Mouse (Mus musculus): ENCODE results near the gene C730034F03Rik. TPM values are rescaled to one million over a fixed set of nuclear protein-coding genes. Genes with fewer than 3 reads are reported as not detected.
A peak's percentile ranks its signal among the peaks of the same experiment; 100 is the strongest.

The C730034F03Rik gene
- total RNA-seq, 2 experiments from 2014 or later, result 3.6 to 5.5 TPM

DNA sequence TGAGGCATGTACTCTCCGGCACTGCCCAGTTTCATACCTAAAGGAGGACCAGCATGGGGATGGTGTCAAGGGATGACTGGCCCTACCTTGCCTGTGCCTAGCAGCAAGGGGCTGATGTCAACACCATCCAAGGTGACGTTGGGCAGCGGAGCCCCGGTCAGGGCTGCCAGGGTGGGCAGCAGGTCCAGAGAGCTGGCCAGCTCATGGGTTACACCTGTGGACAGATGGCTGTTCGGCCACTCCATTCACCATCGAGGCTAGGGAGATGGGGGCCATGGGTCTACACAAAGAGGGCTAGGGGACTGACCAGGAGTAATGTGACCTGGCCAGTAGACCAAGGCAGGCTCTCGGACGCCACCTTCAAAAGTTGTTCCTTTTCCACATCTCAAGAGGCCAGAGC lies 44.5 kb downstream of the C730034F03Rik start:
- no peak for ATAC-seq (replicated peaks; ENCODE audit: poor library complexity)

DNA sequence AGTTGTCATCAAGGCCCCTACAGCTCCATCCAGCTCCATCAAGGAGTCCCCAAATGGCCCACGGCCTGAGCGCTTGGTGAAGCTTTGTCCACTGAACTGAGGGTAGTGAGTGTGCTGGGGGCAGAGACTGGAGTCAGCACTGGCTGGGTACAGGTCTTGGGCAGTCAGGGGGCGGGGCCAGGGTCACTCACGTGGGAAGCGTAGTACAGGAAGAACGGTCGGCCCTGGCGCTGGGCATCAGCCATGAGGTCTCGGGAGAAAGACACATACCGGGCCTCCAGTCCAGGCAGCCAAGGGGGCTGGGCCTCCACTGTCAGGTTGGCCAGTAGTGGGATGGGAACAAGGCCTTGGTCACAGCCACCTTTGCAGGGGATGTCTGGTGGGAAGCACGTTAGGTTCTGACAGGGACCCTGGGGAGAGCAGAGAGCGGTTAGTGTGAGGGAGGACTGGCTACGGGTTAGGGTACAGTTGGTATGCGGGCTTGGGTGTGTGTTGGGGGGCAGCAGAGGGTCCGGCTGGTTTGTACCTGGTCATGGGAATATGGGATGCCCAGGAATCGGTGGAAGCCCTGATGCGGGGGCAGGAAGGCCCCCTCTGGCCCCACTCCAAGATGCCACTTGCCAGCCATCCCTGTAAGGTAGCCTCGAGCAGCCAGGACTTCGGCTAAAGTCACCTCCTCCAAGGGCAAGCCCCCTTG lies 45.4 kb downstream of the C730034F03Rik start:
- ATAC-seq (replicated peaks; ENCODE audit: poor library complexity), result no peak

DNA sequence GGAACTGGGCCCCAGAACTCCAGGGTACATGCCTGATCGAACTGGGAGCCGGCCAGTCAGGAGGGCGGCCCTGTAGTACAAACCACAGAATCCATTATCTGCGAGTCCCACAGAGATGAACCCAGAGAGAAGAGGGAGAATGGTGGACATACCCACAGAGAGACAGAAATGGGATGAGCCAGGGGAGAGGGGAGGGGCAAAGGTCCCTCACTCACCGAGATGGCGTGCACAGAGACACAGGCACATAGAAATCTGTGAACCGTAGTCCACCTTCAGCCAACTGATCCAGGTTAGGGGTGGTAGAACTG lies 45.9 kb downstream of the C730034F03Rik start:
- ATAC-seq (replicated peaks; ENCODE audit: poor library complexity), result no peak; the same call in 1 of the 2 replicates

DNA sequence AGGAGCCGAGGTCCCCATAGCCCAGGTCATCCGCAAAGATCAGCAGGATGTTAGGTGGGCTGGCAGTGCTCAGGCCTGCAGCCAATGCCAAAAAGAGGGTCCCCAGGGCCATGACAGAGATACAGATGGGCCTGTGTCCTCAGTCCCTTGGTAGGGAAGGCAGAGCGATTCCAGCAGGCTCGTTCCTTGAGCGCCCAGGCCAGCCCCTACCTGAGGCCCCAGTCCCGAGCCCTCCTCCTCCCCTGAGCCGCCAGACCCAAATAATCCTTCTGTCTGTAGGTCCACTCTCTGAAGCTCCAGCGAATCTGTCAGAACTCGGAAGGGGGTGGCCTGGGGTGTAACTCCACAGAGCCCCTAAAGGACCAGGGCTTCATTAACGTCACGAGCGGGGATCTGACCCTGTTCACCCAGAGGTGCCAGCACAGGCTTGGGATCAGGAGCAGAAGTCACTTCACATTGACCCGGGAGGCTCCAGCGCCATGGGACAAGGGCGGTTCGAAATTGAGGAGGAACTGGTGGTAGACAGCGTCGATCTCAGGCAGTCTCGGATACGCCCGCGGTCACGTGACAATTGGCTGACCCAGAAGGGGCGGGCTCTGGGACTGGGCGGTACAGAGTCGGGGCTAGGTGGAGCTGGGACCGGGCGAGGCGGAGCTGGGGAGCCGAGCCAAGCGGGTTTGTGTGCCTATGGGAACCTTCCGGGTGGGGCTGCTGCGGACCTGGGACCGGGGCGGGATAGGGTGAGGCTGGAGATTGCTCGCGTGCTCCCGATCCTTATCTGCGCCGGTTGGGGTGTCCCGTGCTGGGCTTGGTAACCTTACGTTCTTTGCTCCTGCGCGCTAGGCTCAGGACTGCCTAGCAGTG lies 46.5 kb downstream of the C730034F03Rik start:
- ATAC-seq (replicated peaks; ENCODE audit: poor library complexity), result peak; percentile 91

DNA sequence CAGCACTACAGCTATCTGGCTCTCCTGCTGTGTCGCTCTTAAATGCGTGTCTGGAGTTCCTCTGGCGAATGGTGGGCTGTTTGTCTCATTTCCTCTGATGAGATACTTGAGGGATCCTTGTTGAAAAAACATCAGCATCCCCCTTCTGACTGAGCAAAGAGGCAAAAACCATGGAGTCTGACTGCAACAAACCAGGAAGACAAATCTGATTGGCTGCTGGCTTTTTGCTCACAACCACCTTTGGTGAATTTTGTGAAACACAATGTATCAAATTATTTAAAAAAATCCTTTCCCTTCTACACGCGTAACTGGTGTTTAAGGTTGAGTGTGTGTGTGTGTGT lies 47.1 kb downstream of the C730034F03Rik start:
- ATAC-seq (replicated peaks; ENCODE audit: poor library complexity), result no peak

DNA sequence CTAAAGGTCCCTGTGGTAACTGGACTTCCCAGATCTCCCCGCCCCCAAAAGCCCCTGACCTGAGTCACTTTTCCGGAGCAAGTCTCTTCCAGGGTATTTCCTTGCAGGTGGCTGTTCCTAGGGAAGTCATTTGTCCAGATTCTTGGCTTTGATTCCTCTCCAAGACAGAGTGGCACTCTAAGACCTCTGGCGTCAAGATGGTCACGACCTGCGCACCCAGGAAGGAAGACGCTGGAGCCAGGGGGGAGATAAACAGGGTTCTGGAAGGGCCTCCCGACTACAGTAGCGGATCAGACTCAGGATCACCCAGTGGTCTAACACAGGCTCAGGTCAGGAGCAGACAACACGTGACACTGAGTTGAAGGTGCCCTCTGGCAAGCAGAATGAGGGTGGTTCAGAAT lies 47.7 kb downstream of the C730034F03Rik start, which contains the start of gene Arsa:
TSS of gene Arsa (minus strand) at position 335 of the 401 bp plus-strand sequence.
- ATAC-seq (replicated peaks; ENCODE audit: poor library complexity), result no peak

DNA sequence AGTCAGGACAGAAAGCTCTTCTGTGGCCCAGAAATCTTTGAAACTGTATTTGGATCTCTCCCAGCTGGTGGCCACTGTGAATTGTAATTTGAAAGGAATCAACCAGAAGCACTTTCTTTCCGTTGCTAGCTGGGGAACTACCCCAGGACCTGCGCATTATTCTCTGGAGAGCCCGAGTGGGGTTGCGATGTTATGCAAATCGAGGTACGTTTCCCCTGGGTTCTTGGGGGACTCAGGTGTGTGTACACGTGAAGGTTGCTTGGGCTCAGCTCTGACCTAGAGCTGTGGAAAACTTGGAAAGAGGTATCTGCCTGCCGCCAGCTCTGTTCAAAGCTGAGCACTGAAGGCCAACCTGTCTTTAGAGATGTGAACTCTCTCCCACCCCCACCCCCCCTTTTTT lies 48.4 kb downstream of the C730034F03Rik start:
- no peak for ATAC-seq (replicated peaks; ENCODE audit: poor library complexity)

DNA sequence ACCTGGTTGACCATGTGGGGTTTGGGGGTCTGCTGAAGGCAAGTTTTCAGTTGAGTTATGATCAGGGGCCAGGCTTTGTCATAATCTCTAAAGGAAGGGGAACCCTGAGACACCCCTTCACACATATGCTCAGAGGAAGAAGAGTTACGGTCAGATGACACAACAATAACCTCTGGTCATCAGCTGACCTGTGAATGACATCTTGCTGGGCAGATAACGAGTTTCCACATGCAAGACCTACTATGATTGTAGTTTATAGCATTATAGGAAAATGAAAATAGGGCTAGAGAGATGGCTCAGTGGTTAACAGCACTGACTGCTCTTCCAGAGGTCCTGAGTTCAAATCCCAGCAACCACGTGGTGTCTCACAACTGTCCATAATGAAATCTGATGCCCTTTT lies 49.2 kb downstream of the C730034F03Rik start:
- no peak for ATAC-seq (replicated peaks; ENCODE audit: poor library complexity)

Other genes with a start within 250 kb of the C730034F03Rik start
- gene Plxnb2, start 248.8 kb upstream of the C730034F03Rik start, total RNA-seq (2015), result 12.1 and 12.6 TPM in 2 replicates
- 9.3 and 14.5 TPM in 2 replicates for gene Plxnb2, start 248.8 kb upstream of the C730034F03Rik start, total RNA-seq (2017)
- 1.6 and 2.4 TPM in 2 replicates for gene Dennd6b, start 233.1 kb upstream of the C730034F03Rik start, total RNA-seq (2015)
- gene Dennd6b, start 233.1 kb upstream of the C730034F03Rik start, total RNA-seq (2017), result 1.3 and 2.5 TPM in 2 replicates
- 8.5 and 11.8 TPM in 2 replicates for gene Ppp6r2, start 218.0 kb upstream of the C730034F03Rik start, total RNA-seq (2015)
- 9.8 and 11.2 TPM in 2 replicates for gene Ppp6r2, start 218.0 kb upstream of the C730034F03Rik start, total RNA-seq (2017)
- gene Sbf1, start 114.3 kb upstream of the C730034F03Rik start, total RNA-seq (2015), result 92.1 and 94.9 TPM in 2 replicates
- gene Sbf1, start 114.3 kb upstream of the C730034F03Rik start, total RNA-seq (2017), result 50.0 and 52.1 TPM in 2 replicates
- not detected in 2 replicates for gene Adm2, start 106.9 kb upstream of the C730034F03Rik start, total RNA-seq (2015)
- not detected in 2 replicates for gene Adm2, start 106.9 kb upstream of the C730034F03Rik start, total RNA-seq (2017)
- not detected in 2 replicates for gene Miox, start 95.2 kb upstream of the C730034F03Rik start, total RNA-seq (2015)
- gene Miox, start 95.2 kb upstream of the C730034F03Rik start, total RNA-seq (2017), result not detected in 2 replicates
- gene Lmf2, start 73.9 kb upstream of the C730034F03Rik start, total RNA-seq (2015), result 14.0 and 16.6 TPM in 2 replicates
- 7.4 and 11.7 TPM in 2 replicates for gene Lmf2, start 73.9 kb upstream of the C730034F03Rik start, total RNA-seq (2017)
- gene Ncaph2, start 73.9 kb upstream of the C730034F03Rik start, total RNA-seq (2015), result 82.4 and 115 TPM in 2 replicates
- 96.7 and 97.9 TPM in 2 replicates for gene Ncaph2, start 73.9 kb upstream of the C730034F03Rik start, total RNA-seq (2017)
- 15.9 and 20.6 TPM in 2 replicates for gene Sco2, start 55.7 kb upstream of the C730034F03Rik start, total RNA-seq (2015)
- gene Sco2, start 55.7 kb upstream of the C730034F03Rik start, total RNA-seq (2017), result 14.4 and 14.7 TPM in 2 replicates
- 0.10 and 0.17 TPM in 2 replicates for gene Tymp, start 52.5 kb upstream of the C730034F03Rik start, total RNA-seq (2015)
- gene Tymp, start 52.5 kb upstream of the C730034F03Rik start, total RNA-seq (2017), result 0.42 and 0.71 TPM in 2 replicates
- gene Odf3b, start 50.3 kb upstream of the C730034F03Rik start, total RNA-seq (2015), result 0.90 and 2.7 TPM in 2 replicates
- 1.9 and 3.7 TPM in 2 replicates for gene Odf3b, start 50.3 kb upstream of the C730034F03Rik start, total RNA-seq (2017)
- 0.07 TPM in 1 of 2 replicates, not detected in the other for gene Klhdc7b, start 44.7 kb upstream of the C730034F03Rik start, total RNA-seq (2015)
- under 0.01 TPM in 1 of 2 replicates, not detected in the other for gene Klhdc7b, start 44.7 kb upstream of the C730034F03Rik start, total RNA-seq (2017)
- not detected in 2 replicates for gene Syce3, start 19.1 kb upstream of the C730034F03Rik start, total RNA-seq (2015)
- not detected in 2 replicates for gene Syce3, start 19.1 kb upstream of the C730034F03Rik start, total RNA-seq (2017)
- gene Cpt1b, start 3.7 kb upstream of the C730034F03Rik start, total RNA-seq (2015), result 1.5 and 1.9 TPM in 2 replicates
- 2.3 and 2.5 TPM in 2 replicates for gene Cpt1b, start 3.7 kb upstream of the C730034F03Rik start, total RNA-seq (2017)
- 1.1 TPM in 1 of 2 replicates, not detected in the other for gene Gm44502, start 107 bp downstream of the C730034F03Rik start, total RNA-seq (2015)
- gene Gm44502, start 107 bp downstream of the C730034F03Rik start, total RNA-seq (2017), result 0.04 and 0.68 TPM in 2 replicates
- gene Chkb, start 319 bp downstream of the C730034F03Rik start, total RNA-seq (2015), result 36.0 and 45.7 TPM in 2 replicates
- gene Chkb, start 319 bp downstream of the C730034F03Rik start, total RNA-seq (2017), result 16.4 and 24.5 TPM in 2 replicates
- not detected in 2 replicates for gene Mapk8ip2, start 24.3 kb downstream of the C730034F03Rik start, total RNA-seq (2015)
- not detected in 2 replicates for gene Mapk8ip2, start 24.3 kb downstream of the C730034F03Rik start, total RNA-seq (2017)
- 7.1 and 7.3 TPM in 2 replicates for gene Arsa, start 47.8 kb downstream of the C730034F03Rik start, total RNA-seq (2015)
- 8.8 and 13.9 TPM in 2 replicates for gene Arsa, start 47.8 kb downstream of the C730034F03Rik start, total RNA-seq (2017)
- 1.8 and 4.2 TPM in 2 replicates for gene Shank3, start 70.0 kb downstream of the C730034F03Rik start, total RNA-seq (2015)
- gene Shank3, start 70.0 kb downstream of the C730034F03Rik start, total RNA-seq (2017), result 1.3 and 3.1 TPM in 2 replicates
- not detected in 2 replicates for gene Acr, start 138.7 kb downstream of the C730034F03Rik start, total RNA-seq (2015)
- gene Acr, start 138.7 kb downstream of the C730034F03Rik start, total RNA-seq (2017), result not detected in 2 replicates
- gene Rabl2, start 162.3 kb downstream of the C730034F03Rik start, total RNA-seq (2015), result 14.3 and 17.1 TPM in 2 replicates
- gene Rabl2, start 162.3 kb downstream of the C730034F03Rik start, total RNA-seq (2017), result 7.4 and 11.2 TPM in 2 replicates

Data from megakaryocyte progenitor cell, adult 5-6 weeks (primary cell).